Mouse (Mus musculus): ENCODE data around the gene Olfr727.

The Olfr727 gene

GRCm38 (mm10) chr14:50122886-50123285, at the start of gene Olfr727:
Gene Olfr727 (plus strand): TSS chr14:50123186.
- DNase-seq (ENCODE audit: low read depth, low spot score): no peak

DNA sequence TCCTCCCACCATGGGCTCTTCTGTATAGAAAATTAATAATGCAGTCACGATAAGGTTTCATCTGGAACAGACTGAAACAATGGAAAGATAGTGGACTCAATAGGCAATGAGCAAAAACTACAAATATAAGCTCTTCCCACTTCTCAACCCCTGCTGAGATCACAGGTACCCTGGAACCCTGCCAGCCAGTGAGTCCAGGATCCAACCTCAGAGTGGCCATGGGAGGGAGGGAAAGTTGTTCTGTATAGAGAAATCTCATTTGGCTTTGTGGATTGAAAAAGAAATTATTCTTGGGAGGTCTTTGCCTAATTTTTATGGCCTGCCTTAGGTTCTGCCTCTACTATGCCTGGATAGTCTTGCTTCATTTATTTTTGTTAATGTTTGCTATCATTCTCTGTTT, 32.1 kb upstream of the Olfr727 start, which contains the start of gene Olfr726:
Gene Olfr726 (minus strand): TSS at position 101 of the 400 bp plus-strand sequence.
- DNase-seq (ENCODE audit: low read depth, low spot score): no peak

DNA sequence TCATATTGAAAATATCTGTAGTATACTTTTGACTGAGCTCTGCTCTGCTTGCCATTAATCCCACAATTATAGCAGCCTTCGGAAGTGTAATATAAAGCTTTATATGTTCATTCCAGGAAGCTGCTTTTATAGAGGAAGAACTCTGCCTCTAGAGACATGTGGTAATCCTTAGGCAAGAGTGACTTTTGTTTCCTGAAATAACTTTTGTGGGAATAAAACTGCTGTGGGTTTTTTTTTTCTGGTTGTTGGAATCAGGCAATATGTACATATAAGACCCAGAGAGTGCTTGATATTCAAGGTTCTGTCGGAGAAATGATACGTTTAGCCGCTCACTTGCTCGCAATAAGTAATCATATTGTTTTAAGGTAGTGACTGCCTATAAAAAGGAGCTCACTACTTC, 19.6 kb downstream of the Olfr727 start, which contains the start of gene Olfr728:
Gene Olfr728 (minus strand): TSS at position 101 of the 400 bp plus-strand sequence.
- no peak for DNase-seq (ENCODE audit: low read depth, low spot score)

GRCm38 (mm10) chr14:50152810-50153209, 29.8 kb downstream of the Olfr727 start, which contains the start of gene Olfr729:
Gene Olfr729 (minus strand): TSS chr14:50152910.
- no peak for DNase-seq (ENCODE audit: low read depth, low spot score)
